Mouse (Mus musculus) heart, embryonic 13.5 days (tissue): ENCODE results near the gene Phyhd1. TPM values are rescaled to one million over a fixed set of nuclear protein-coding genes. Genes with fewer than 3 reads are reported as not detected.

Experiments used
- polyA plus RNA-seq: library from polyadenylated mRNA; unstranded; fragments of >200 nt; fragmentation: Nextera tagmentation; extraction: Ambion mirVana; gene quantifications from 2 replicates; pipeline ENCODE4 v1.2.1, GENCODE M21; 2015

Gene Phyhd1
- polyA plus RNA-seq, 1 experiment from 2014 or later = 7.0 TPM

Other genes with a start within 250 kb of the Phyhd1 start
- 17.9 and 18.8 TPM in 2 replicates for gene Wdr34, start 217.3 kb upstream of the Phyhd1 start, polyA plus RNA-seq
- 214 and 239 TPM in 2 replicates for gene Set, start 208.8 kb upstream of the Phyhd1 start, polyA plus RNA-seq
- gene Pkn3, start 188.5 kb upstream of the Phyhd1 start, polyA plus RNA-seq = 13.1 and 13.2 TPM in 2 replicates
- gene Zdhhc12, start 172.6 kb upstream of the Phyhd1 start, polyA plus RNA-seq = 36.5 and 45.5 TPM in 2 replicates
- 5.6 and 6.3 TPM in 2 replicates for gene Zer1, start 141.6 kb upstream of the Phyhd1 start, polyA plus RNA-seq
- gene Tbc1d13, start 132.5 kb upstream of the Phyhd1 start, polyA plus RNA-seq = 5.1 and 5.5 TPM in 2 replicates
- gene Endog, start 94.7 kb upstream of the Phyhd1 start, polyA plus RNA-seq = 30.4 and 30.6 TPM in 2 replicates
- gene Spout1, start 87.7 kb upstream of the Phyhd1 start, polyA plus RNA-seq = 33.6 TPM in 2 replicates
- 16.3 and 17.2 TPM in 2 replicates for gene Kyat1, start 60.4 kb upstream of the Phyhd1 start, polyA plus RNA-seq
- gene Lrrc8a, start 28.5 kb upstream of the Phyhd1 start, polyA plus RNA-seq = 39.6 and 41.9 TPM in 2 replicates
- gene Gm28035, start 25.6 kb upstream of the Phyhd1 start, polyA plus RNA-seq = 0.19 and 0.27 TPM in 2 replicates
- gene Gm28038, start 14.8 kb downstream of the Phyhd1 start, polyA plus RNA-seq = not detected in 2 replicates
- 27.8 and 30.3 TPM in 2 replicates for gene Dolk, start 20.1 kb downstream of the Phyhd1 start, polyA plus RNA-seq
- gene Nup188, start 20.2 kb downstream of the Phyhd1 start, polyA plus RNA-seq = 22.2 and 25.7 TPM in 2 replicates
- 122 and 124 TPM in 2 replicates for gene Sh3glb2, start 93.1 kb downstream of the Phyhd1 start, polyA plus RNA-seq
- gene Miga2, start 98.0 kb downstream of the Phyhd1 start, polyA plus RNA-seq = 28.9 and 31.4 TPM in 2 replicates
- gene Dolpp1, start 126.1 kb downstream of the Phyhd1 start, polyA plus RNA-seq = 18.8 and 23.2 TPM in 2 replicates
- gene Crat, start 149.6 kb downstream of the Phyhd1 start, polyA plus RNA-seq = 74.5 and 76.8 TPM in 2 replicates
- 100.0 and 109 TPM in 2 replicates for gene Ptpa, start 149.8 kb downstream of the Phyhd1 start, polyA plus RNA-seq
- 0.96 and 1.0 TPM in 2 replicates for gene Ier5l, start 208.0 kb downstream of the Phyhd1 start, polyA plus RNA-seq